Mouse (Mus musculus): ENCODE results near the gene Taar3.

Gene Taar3

DNA sequence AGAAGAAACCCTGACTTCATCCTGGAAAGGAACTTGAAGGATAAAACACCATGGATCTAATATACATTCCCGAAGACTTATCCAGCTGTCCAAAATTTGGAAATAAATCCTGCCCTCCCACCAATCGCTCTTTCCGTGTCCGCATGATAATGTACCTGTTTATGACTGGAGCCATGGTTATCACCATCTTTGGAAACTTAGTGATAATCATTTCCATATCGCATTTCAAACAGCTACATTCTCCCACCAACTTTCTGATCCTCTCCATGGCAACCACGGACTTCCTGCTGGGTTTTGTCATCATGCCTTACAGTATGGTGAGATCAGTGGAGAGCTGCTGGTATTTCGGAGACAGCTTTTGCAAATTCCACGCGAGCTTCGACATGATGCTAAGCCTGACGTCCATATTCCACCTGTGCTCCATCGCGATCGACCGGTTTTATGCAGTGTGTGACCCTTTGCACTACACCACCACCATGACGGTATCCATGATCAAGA, at the start of gene Taar3:
TSS of gene Taar3 (plus strand) at position 51 of the 498 bp plus-strand sequence.
- no peak for DNase-seq (ENCODE audit: low spot score)

DNA sequence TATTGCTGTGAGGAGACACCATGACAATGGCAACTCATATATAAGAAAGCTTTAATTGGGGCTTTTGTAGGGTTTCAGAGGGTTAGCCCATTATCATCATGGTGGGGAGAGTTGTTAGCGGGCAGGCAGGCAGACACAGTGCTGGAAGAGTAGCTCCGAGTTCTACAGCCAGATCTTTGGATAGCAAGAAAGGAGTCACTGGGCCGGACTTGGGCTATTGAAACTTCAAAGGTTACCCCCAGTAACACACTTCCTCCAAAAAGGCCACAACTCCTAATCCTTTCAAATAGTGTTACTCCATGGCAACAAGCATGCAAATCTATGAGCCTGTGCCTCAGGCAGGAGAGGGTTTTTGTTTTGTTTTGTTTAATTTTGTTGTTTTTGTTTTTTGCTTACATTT, 48.2 kb upstream of the Taar3 start:
- DNase-seq (ENCODE audit: low spot score) = no peak

DNA sequence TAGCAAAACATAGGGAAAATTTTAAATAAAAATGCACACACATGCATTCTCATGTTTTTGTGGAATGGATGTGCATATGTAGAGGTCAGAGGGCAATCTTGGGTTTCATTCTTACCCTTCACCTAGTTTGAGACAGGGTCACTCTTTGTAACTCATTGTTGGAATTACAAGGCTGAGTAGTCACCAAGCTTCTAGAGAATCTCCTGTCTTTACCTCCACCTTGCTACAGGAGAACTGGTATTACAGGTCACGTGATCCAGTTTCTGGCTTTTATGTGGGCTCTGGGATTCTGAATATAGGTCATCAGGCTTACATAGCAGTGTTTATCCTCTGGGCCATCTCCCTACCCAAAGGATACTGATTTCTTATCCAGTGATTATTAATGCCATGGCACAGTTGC, 43.7 kb upstream of the Taar3 start:
- no peak for DNase-seq (ENCODE audit: low spot score)

DNA sequence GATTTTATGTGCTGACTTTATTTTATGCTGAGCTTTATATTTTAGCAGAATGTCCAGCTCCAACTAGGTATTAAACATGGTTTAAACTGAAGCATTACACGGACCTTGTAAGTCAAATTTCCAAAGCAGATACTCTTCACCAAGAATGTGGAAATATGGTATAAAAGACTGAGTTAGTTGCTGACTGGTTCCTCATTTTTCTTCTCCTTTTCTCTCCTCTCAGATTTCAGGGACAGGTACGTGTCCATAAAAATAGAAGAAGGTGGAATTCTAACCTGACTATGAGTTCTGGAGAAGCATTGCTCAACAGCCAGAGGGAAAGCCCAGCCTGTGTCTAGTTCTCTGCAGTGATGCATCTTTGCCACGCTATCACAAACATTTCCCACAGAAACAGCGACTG, 29.3 kb upstream of the Taar3 start, which contains the start of gene Taar1:
TSS of gene Taar1 (plus strand) at position 301 of the 400 bp plus-strand sequence.
- DNase-seq (ENCODE audit: low spot score) = no peak

DNA sequence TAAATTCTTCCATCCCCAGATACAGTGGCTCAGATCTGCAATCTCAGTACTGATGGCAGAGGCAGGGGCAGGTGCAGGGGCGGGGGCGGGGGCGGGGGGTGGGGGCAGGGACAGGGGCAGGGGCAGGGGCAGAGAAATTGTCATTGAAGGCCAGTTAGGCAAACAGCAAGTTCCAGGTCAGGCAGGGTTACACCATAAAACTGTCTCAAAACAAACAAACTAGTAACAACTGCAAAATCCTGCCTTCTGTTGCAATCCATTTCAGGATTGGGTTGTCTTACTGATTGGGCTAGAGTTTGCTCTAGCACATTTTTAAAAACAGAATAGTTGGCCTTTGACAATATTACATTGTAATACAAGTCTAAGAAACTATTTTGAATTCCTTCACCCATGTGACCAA, 26.9 kb upstream of the Taar3 start:
- DNase-seq (ENCODE audit: low spot score) = no peak

DNA sequence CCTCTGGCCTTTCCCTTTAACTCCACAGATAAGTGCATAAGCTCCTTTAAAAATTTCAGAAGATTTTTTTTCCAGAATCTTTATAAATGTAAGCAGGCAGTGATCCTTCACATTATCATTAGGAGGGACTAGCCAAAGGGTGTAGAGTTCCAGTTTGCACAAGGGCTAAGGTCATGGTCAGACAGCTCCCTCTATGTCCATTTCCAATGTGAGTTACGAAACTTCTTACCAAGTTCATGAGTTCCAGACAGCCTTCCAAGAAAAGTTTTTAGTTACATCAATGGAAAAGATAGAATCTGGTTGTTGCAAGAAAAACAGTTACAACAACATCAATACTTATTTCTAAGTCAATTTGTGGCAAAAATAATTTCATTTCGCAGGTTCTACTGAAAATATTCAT, 25.4 kb upstream of the Taar3 start:
- no peak for DNase-seq (ENCODE audit: low spot score)

DNA sequence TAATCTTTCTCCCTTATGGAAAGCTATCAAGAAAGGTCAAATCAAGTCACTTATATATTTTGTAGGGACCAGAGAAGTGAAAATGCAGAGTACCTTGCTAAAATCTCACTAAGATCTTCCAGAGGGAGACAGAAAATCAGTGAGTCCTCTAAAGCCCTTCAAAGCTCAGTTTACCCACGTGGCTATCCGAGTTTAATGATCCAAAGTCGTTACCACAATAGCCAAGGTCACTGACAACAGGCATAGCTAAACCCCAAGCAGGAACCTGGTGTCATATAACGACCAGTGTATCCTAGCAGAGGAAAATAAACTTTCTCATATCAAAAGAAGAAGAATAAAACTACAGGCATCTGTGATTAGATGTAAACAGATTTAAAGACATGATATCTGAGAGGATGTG, 11.7 kb upstream of the Taar3 start:
- no peak for DNase-seq (ENCODE audit: low spot score)

DNA sequence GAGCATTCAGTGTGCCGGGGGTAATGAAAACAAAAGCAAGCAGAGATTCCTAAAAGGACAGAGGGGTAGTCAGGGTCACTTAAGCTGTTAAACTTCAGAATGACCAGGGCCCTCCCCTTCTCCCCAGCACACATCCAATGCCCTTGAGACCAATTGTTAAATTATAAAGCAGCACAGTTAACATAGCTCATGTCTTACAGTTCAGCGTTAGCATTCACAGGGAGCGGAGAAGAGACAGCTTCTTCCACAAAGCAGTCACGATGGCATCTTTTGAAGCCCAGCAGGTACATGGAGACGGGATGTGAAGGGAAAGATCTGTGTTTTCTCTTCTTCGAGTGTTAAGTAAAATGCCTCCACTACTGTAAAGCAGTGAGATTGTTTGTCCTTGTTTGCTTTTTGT, 11.0 kb upstream of the Taar3 start, which contains the start of gene Taar2:
TSS of gene Taar2 (plus strand) at position 261 of the 400 bp plus-strand sequence.
- no peak for DNase-seq (ENCODE audit: low spot score)

DNA sequence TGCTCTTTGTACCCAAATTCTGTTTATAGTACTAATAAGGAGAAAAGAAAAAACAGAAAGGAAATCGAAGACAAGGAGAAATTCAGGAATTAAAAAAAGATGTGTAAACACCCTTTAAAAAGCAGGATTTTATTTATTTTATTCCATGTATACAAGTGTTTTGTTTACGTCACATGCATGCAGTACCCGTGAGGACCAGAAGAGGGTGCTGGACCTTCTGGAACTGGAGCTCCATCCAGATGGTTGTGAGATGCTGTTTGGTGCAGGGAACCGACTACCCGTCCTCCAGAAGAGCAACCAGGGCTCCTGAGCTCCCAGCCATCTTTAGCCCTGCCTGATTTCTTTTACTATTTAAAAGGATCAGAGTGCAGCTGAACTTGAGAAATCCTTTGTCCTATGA, 6.9 kb upstream of the Taar3 start:
- no peak for DNase-seq (ENCODE audit: low spot score)

DNA sequence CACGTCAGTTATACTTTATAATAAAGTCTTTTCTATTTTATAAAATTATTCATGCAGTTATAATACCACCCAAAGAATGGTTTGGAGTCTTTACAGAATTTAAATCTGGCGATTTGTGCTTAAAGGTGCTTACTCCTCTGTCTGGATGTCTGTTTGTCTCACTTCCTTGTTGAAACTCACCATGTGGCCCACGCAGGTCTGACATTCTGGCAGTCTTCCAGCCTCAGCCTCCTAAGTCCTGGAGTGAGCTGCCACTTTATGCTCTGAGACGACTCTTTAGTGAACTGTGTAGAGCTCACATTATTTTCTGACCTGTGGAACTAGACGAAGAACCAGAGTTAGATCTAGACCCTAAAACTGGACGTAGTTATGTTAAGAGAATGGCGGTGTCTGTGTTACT, 1.3 kb upstream of the Taar3 start:
- DNase-seq (ENCODE audit: low spot score) = no peak

DNA sequence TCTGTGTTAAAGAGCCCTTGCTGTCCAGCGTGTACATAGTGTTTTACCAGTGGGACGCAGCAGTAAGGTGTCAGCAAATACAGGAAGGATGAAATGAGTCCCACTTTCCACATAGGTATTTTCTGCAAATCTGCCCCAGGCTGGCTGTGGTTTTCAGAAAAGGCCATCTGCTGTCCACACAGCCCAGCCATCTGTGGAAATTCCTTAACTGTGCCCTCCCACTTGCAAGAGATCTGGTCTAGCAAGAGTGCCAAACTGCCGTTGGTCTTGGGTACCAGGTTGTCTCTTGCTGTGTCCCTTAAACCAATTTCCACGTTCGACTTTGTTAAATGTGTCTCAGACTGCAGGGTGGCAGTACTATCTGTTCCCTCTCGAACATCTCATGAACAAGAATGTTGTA, 2.4 kb downstream of the Taar3 start:
- no peak for DNase-seq (ENCODE audit: low spot score)

DNA sequence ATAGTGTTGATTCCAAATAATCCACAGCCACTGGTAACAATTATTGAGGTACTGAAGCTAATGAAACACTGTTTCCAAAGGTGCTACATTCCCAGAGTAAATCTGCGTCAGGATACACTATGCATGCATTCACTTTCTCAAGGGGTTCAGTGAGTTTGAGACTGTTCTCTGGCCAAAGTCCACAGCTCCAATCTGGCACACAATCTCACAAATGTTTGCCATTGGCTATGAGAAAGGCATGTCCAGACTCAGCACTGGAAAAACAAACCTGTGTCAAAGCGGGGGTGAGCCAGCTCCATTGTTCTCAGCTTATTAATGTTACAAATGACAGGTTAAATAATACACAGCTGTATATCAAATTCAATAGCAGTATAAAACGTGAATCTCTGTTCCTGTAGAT, 9.7 kb downstream of the Taar3 start:
- no peak for DNase-seq (ENCODE audit: low spot score)

DNA sequence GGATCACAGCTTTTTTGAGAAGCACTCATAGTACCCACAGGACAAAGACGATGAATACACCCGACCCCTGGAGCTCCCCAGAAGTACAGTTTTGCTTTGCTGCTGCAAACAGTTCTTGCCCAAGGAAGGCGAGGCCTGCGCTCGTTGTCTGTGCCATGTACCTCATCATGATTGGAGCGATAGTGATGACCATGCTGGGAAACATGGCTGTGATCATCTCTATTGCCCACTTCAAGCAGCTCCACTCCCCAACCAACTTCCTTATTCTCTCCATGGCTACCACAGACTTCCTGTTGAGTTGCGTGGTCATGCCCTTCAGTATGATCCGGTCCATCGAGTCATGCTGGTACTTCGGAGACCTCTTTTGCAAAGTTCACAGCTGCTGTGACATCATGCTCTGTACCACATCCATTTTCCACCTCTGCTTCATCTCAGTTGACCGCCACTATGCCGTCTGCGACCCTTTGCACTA, 11.1 kb downstream of the Taar3 start, which contains the start of gene Taar4:
TSS of gene Taar4 (plus strand) at position 51 of the 472 bp plus-strand sequence.
- no peak for DNase-seq (ENCODE audit: low spot score)

DNA sequence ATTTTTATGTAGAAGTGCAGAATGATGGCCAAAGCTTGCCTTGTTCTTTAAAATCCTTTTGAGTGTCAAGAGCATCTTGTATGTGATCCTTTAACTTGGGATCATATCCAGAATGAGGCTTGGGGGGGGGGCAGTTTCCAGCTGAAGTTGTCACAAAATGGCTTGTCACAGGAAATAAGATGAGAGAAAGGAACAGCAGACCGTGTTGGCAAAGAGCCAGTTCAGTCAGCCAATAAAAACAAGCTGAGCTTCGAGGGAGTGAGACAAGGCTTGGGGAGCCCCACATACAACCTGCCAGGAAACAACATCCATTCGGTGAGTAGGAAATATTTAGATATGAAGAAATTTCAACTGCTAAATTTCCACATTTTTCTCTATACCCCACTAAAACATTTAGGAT, 14.1 kb downstream of the Taar3 start:
- no peak for DNase-seq (ENCODE audit: low spot score)

DNA sequence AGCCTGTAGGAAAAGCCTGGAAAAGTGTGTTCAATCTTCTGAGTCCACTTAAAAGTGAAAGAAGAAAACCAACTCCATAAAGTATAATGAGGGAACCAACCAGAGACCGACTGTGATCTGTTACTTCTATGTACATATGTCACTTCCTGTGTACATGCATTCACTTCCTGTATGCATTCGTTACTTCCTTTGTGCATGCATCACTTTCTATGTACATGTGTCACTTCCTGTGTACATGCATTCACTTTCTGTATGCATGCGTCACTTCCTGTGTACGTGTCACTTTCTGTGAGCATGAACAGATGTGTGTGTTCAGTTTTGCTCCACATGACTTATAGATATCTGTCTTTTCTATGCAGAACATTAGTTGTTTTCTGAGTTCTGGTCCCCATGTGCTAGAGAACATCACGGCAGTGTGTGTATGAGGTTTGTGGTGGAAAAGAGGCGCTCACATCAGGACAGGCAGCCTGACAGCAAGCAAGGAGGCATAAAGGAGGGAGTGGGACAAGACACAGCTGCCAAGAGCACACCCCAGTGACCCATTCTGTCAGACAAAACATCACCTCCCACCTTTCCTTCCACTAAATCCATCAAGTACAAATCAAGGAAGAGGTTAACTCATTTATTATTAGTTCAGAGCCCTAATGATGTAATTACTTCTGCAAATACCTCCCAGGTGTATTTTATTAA, 15.7 kb downstream of the Taar3 start:
- no peak for DNase-seq (ENCODE audit: low spot score)

DNA sequence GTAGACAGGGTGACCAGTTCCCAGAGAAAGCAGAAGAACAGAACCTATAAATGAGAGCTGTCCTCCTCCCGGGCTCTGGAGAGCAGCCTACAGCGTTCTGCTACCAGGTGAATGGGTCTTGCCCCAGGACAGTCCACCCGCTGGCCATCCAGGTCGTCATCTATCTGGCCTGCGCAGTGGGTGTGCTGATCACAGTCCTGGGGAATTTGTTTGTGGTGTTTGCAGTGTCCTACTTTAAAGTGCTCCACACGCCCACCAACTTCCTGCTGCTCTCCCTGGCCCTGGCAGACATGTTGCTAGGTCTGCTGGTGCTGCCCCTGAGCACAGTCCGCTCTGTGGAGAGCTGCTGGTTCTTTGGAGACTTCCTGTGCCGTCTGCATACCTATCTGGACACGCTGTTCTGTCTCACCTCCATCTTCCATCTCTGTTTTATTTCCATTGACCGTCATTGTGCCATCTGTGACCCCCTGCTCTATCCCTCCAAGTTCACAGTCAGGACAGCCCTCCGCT, 21.4 kb downstream of the Taar3 start, which contains the start of gene Taar5:
TSS of gene Taar5 (plus strand) at position 51 of the 510 bp plus-strand sequence.
- no peak for DNase-seq (ENCODE audit: low spot score)

DNA sequence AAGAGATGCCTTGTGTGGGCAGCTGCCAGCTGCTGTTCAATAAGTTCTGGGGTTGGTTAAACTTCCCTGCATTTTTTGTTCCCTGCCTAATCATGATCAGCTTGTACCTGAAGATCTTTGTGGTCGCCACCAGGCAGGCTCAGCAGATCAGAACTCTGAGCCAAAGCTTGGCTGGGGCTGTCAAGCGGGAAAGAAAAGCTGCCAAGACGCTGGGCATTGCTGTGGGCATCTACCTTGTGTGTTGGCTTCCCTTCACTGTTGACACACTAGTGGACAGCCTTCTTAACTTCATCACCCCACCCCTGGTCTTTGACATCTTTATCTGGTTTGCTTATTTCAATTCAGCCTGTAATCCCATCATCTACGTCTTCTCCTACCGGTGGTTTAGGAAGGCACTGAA, 21.9 kb downstream of the Taar3 start:
- DNase-seq (ENCODE audit: low spot score) = no peak

DNA sequence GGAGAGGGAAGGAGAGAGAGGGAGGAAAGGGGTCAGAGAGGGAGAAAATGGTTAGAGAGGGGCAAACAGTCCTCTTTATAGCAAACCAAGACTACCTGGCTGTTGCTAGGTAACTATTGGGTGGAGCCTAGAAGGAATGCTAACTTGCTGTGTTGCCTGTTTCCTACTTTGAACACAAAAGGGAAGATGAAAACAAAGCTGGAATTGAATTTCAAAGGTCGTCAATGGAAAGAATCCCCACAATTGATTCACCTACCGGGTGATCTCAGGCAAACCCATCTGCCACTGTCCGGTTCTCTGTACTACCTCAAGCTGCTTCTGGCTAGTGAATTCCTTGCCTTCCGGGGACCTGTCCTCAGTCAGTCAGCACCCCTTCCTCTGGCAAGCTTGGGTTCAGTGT, 28.6 kb downstream of the Taar3 start:
- no peak for DNase-seq (ENCODE audit: low spot score)

DNA sequence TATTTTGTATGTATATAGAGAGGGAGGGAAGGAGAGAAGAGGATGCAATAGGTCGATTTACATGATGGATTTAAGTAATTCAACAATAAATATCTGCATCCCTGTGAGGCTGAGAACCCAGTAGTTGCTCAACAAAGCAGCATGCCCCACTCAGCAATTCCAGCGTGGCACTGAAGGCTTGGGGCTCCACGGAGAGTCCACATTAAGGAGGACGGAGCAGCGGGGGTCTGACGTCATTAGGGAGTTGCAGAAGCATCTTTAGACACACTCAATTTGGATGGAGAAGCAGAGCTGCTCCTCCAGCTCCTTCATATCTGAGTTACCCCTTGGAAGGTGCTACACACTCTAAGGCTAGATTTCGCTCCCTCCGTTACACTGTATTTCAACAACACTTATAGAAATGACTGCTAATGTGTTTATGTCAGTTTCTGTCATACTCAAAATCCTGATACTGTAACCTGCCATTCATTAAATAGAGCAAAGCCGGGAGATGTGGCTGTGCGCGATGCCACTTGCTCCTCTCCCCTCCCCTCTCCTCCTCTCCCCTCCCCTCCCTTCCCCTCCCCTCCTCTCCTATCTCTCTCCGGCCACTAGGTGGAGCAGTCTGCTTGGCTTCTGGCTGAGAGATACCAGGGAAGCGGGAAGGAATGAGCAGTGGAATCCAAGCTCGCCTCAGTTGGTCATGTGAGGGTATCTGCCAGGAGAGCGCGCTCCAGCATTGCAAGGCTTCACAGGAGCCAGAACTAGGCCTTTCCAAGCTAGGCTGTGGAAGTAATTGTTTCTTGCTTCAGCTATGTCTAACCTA, 29.7 kb downstream of the Taar3 start:
- peak; percentile 71 for DNase-seq (ENCODE audit: low spot score)

DNA sequence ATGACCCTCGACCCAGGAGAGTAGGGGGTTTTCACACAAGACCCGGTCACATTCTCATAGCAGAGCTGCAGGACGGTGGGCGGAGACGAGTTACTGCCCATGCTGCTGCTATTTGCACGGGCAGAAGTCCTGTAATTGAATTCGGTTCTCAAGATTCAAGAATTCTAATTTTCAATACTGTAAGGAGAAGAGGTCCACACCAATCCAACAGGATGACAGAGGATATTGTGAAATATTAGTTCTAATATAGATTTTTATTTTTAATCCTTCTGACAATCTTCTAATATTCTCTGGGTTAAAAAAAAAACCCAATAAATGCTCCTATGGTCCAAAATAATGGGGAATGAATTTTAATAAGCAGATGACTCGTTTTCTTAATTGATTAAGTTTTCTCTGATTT, 36.2 kb downstream of the Taar3 start, which contains the start of gene Taar6:
TSS of gene Taar6 (minus strand) at position 101 of the 400 bp plus-strand sequence.
- no peak for DNase-seq (ENCODE audit: low spot score)

DNA sequence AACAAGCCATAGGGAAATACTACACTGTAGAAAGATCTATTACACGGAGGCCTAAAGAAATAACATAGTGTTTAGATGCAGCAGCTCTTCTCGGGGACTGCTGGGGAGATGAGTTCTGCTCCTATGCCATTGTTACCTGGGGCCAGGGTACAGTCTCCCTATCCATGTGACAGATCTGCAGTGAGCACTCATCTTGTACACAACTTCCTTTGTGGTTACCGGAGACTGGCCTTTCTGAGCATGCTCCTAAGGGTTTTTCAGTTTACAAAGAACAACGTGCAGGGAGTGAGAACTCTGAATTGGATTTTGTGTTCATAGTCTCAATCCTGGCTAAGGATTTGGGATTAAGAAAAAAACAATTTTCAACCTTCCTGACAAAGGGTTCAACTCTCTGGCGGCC, 37.1 kb downstream of the Taar3 start:
- DNase-seq (ENCODE audit: low spot score) = no peak

DNA sequence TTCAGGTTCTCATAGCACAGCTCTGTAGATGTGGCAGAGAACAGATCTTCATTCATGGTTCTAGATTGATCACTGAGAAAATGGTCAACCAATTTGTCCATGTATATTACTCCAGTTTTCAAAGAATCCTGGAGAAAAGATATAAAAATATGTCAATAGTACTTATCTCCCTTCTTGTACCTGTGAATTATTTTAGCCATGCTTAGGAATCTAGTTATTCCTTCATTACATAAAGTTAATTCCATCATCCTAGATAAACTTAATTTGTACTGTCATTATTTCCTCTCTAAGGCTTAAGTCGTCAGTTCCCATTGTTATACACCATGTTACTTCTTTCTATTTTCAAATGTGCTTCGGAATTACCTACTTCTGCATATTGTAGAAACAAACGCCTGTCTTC, 44.0 kb downstream of the Taar3 start, which contains the start of gene Taar7a:
TSS of gene Taar7a (minus strand) at position 101 of the 400 bp plus-strand sequence.
- DNase-seq (ENCODE audit: low spot score) = no peak

DNA sequence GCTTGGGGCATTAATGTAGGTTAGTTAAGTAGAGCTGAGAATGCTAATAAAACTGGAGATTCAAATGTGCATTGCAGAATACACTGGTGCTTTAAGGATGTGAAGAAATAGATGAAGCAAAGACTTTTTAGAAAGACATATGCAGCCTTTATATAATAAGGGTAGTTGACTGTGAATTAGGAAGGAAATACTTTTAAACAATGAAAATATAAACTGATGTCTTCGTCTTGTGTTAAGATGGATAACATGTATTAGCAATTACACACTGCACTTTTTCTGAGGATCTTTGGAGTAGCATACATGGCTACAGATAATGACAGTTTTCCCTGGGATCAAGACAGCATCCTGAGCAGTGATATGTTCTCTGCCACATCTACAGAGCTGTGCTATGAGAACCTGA, 50.3 kb downstream of the Taar3 start, which contains the start of gene Taar7b:
TSS of gene Taar7b (plus strand) at position 301 of the 400 bp plus-strand sequence.
- DNase-seq (ENCODE audit: low spot score) = no peak
